Mouse (Mus musculus) forebrain, embryonic 14.5 days (tissue): Measurements from ENCODE around the gene A930004D18Rik. TPM values are rescaled to one million over a fixed set of nuclear protein-coding genes. Genes with fewer than 3 reads are reported as not detected.
A peak's percentile ranks its signal among the peaks of the same experiment; 100 is the strongest.

Experiments used
- ATAC-seq: fragments of 200-750 bp; cut with Nextera tagmentation; 2 replicates; pipeline ENCODE4 v1.8.0; 2017; ENCODE audit warnings: mild to moderate bottlenecking, moderate library complexity
- DNase-seq: peaks from one replicate; pipeline ENCODE4 v3.0.0-alpha.2; 2015; ENCODE audit warnings: low spot score
- H3K27ac ChIP-seq: fragments of 300-500 bp; sonication (generic); 2 replicates; pipeline ENCODE4 v1.5.1; 2014; ENCODE audit warnings: low read depth, mild to moderate bottlenecking, control low read depth, low read length, moderate library complexity
- H3K27me3 ChIP-seq: fragments of 300-500 bp; sonication (generic); replicated peaks from 2 replicates; pipeline ENCODE4 v1.6.1; 2014; ENCODE audit warnings: low read length, control low read depth, mixed read lengths; ENCODE audit not compliant: control insufficient read depth, insufficient read depth
- H3K36me3 ChIP-seq: fragments of 300-500 bp; sonication (generic); 2 replicates; pipeline ENCODE4 v1.6.1; 2014; ENCODE audit warnings: low read length, control low read depth; ENCODE audit not compliant: control insufficient read depth, insufficient read depth
- H3K4me1 ChIP-seq: fragments of 300-500 bp; sonication (generic); 2 replicates; pipeline ENCODE4 v1.6.1; 2014; ENCODE audit warnings: antibody characterized with exemption, low read length, control low read depth; ENCODE audit not compliant: control insufficient read depth, insufficient read depth
- H3K4me2 ChIP-seq: fragments of 300-500 bp; sonication (generic); 2 replicates; pipeline ENCODE4 v1.6.1; 2014; ENCODE audit warnings: mild to moderate bottlenecking, control low read depth, low read length
- H3K4me3 ChIP-seq: fragments of 300-500 bp; sonication (generic); 2 replicates; pipeline ENCODE4 v1.5.1; 2014; ENCODE audit warnings: low read depth, low read length, control low read depth
- H3K9ac ChIP-seq: fragments of 300-500 bp; sonication (generic); 2 replicates; pipeline ENCODE4 v1.6.1; 2014; ENCODE audit warnings: mild to moderate bottlenecking, low read length, control low read depth, moderate library complexity
- H3K9me3 ChIP-seq: fragments of 300-500 bp; sonication (generic); replicated peaks from 2 replicates; pipeline ENCODE4 v1.6.1; 2016; ENCODE audit warnings: low read length, control low read depth, mixed read lengths; ENCODE audit not compliant: control insufficient read depth
- WGBS: fragments of 180-500 bp; shearing (Covaris S2); extraction: QIAGEN DNeasy Blood & Tissue Kit; methylation state at CpG from one replicate; pipeline ENCODE4 v1.1.7; 2014; 5-methylcytosine and 5-hydroxymethylcytosine counted together
- polyA plus RNA-seq: library from polyadenylated mRNA; unstranded; fragments of >200 nt; fragmentation: Nextera tagmentation; extraction: Ambion mirVana; gene quantifications from 2 replicates; pipeline ENCODE4 v1.2.1, GENCODE M21; 2014

The A930004D18Rik gene
- polyA plus RNA-seq, 1 experiment from 2014 or later, result 11.7 TPM

DNA sequence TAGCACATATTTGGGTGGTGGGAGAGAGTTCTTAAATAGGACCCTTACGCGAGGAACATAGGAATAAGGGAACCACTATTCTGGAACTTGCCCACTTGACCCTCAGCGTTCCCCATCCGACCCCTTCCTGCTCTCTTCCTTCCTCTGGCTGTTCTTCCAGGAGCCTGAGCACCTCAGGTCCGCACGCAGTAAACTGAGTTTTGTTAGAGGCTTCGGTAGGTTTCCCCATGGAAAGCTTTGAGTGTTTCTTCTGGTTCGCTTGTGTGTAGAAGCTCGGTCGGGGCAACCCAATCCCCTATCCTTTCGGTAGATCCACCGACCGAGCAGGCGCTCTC is 11.8 kb downstream of the A930004D18Rik start:
- Histone ChIP-seq H3K4me3 (peak overlapping the region; percentile 63), H3K27me3 (no peaks in the 10 kb centered on the region), H3K4me1 (peaks cover 15% of the 10 kb centered on the region; the same call in 1 of the 2 replicates), H3K4me2 (peak overlapping the region; percentile 99), H3K27ac (peak overlapping the region; percentile 99), H3K9me3 (no peaks in the 10 kb centered on the region), H3K9ac (peak overlapping the region; percentile 94), H3K36me3 (no peaks in the 10 kb centered on the region)
- no peak for DNase-seq
- under 1% methylated on average over 14 of the region's 14 CpGs for WGBS
- ATAC-seq, result no peak

DNA sequence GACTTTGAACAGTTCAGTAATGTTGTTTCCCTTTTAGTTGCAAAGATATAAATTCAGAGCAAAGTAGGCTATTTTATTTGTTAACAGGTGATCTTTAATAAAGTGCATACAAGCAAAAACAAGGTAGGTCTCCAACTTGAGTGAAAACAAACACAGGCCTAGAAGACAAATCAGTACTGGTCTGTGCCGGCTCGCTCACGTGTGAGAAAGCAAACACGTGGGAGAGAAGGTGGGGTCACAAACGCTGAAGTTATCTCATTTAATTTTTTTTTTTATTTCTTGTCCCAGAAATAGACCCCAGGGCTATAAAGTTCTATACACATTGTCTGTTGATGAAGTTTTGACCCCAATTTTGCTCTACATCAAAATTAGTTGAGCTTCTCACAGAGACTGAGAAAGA is 12.4 kb downstream of the A930004D18Rik start:
- no peak for ATAC-seq
- Histone ChIP-seq H3K4me1 (peaks cover 13% of the 10 kb centered on the region; the same call in 1 of the 2 replicates), H3K4me2 (peak overlapping the region; percentile 99), H3K27ac (no peak overlapping the region), H3K4me3 (peak overlapping the region; percentile 63), H3K36me3 (no peaks in the 10 kb centered on the region), H3K9me3 (no peaks in the 10 kb centered on the region), H3K27me3 (no peaks in the 10 kb centered on the region), H3K9ac (peak overlapping the region; percentile 94; the same call in 1 of the 2 replicates)
- WGBS, result 8% methylated on average over 5 of the region's 5 CpGs
- peak; percentile 33 for DNase-seq

- H3K36me3 ChIP-seq, result no peaks in the 10 kb centered on the region
- DNase-seq (no peak), ATAC-seq (no peak)
- no peak overlapping the region for H3K9ac ChIP-seq
- 12% methylated on average over 1 of the region's 1 CpGs for WGBS
- no peaks in the 10 kb centered on the region for H3K9me3 ChIP-seq
- H3K27me3 ChIP-seq, result no peaks in the 10 kb centered on the region
- no peak overlapping the region for H3K4me2 ChIP-seq
- H3K4me3 ChIP-seq, result no peak overlapping the region
- H3K4me1 ChIP-seq, result peaks cover 7% of the 10 kb centered on the region; the same call in 1 of the 2 replicates
- H3K27ac ChIP-seq, result no peak overlapping the region
These were observed 14.7 kb downstream of the A930004D18Rik start for GRCm38 (mm10) chr2:18022886-18023285.

DNA sequence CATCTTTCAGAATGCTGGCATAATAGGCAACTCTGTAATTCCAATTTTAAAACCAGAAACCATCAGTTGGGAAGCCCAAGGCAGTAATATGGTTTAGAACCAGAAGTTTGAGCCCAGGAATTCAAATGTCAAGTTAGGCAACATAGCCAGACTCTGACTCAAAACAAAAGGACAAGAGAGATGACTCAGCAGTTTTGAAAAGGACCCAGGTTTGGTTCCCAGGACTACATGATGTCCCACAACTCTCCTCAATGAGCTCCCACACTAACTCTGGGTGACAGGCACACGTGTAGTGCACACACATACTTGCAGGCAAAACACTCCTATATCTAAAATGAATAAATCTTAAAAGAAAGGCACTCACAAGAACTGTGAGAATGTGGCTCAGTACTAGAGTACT is 18.4 kb downstream of the A930004D18Rik start:
- H3K4me3 ChIP-seq, result no peak overlapping the region
- no peak overlapping the region for H3K9ac ChIP-seq
- no peaks in the 10 kb centered on the region for H3K27me3 ChIP-seq
- no peak overlapping the region for H3K4me2 ChIP-seq
- no peak overlapping the region for H3K27ac ChIP-seq
- no peaks in the 10 kb centered on the region for H3K9me3 ChIP-seq
- 83% methylated on average over 1 of the region's 1 CpGs for WGBS
- H3K4me1 ChIP-seq, result no peaks in the 10 kb centered on the region
- H3K36me3 ChIP-seq, result no peaks in the 10 kb centered on the region
- DNase-seq (no peak), ATAC-seq (no peak)

DNA sequence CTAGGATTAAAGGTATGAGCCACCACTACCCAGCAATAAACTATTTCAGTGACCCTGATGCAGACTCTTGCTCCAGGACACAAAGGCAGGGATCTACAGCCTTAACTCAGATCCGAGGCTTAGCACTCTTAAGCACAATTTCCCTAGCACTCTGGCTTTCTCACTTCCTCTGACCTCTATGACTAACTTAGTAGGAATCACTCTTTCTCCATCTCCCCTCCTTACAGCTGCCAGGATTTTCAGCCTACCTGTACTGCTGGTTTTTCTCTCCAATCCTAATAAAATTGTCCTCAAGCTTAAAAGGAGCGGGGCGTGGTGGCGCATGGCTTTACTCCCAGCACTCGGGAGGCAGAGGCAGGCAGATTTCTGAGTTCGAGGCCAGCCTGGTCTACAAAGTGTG is 20.2 kb downstream of the A930004D18Rik start:
- Histone ChIP-seq H3K4me1 (no peaks in the 10 kb centered on the region), H3K4me2 (no peak overlapping the region), H3K27me3 (no peaks in the 10 kb centered on the region), H3K9ac (no peak overlapping the region), H3K4me3 (no peak overlapping the region), H3K9me3 (no peaks in the 10 kb centered on the region), H3K36me3 (no peaks in the 10 kb centered on the region), H3K27ac (no peak overlapping the region)
- DNase-seq, result no peak
- 92% methylated on average over 6 of the region's 6 CpGs for WGBS
- no peak for ATAC-seq

GRCm38 (mm10) chr2:18016639-18017038 is 20.9 kb downstream of the A930004D18Rik start:
- DNase-seq (no peak), ATAC-seq (no peak)
- WGBS, result 86% methylated on average over 1 of the region's 1 CpGs
- Histone ChIP-seq H3K4me2 (no peak overlapping the region), H3K4me3 (no peak overlapping the region), H3K9ac (no peak overlapping the region), H3K27me3 (no peaks in the 10 kb centered on the region), H3K4me1 (no peaks in the 10 kb centered on the region), H3K27ac (no peak overlapping the region), H3K36me3 (no peaks in the 10 kb centered on the region), H3K9me3 (no peaks in the 10 kb centered on the region)

DNA sequence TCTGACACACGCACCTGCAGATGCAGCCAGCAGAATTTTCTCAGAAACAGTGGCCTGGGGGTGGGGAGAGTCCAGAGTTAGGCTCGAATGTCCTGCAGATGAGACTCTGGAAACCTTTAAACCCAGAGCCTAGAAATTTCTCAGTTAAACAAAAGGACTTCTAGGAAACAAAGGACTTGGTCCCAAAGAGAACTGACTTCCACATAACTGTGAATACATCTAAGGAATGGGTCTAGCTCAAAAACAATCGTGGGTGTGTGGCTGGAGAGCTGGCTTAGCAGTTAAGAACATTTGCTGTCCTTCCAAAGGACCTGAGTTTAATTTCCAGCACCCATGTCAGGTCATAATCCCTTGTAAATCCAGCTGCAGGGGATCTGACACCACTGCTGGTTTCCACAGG is 22.0 kb downstream of the A930004D18Rik start:
- Histone ChIP-seq H3K36me3 (no peaks in the 10 kb centered on the region), H3K27ac (no peak overlapping the region), H3K27me3 (no peaks in the 10 kb centered on the region), H3K9me3 (no peaks in the 10 kb centered on the region), H3K4me1 (no peaks in the 10 kb centered on the region), H3K9ac (no peak overlapping the region), H3K4me2 (no peak overlapping the region), H3K4me3 (no peak overlapping the region)
- no peak for ATAC-seq
- 46% methylated on average over 3 of the region's 3 CpGs for WGBS
- DNase-seq, result no peak

- Histone ChIP-seq H3K4me2 (no peak overlapping the region), H3K4me1 (no peaks in the 10 kb centered on the region), H3K9ac (no peak overlapping the region), H3K4me3 (no peak overlapping the region), H3K27ac (no peak overlapping the region), H3K36me3 (no peaks in the 10 kb centered on the region), H3K27me3 (no peaks in the 10 kb centered on the region), H3K9me3 (no peaks in the 10 kb centered on the region)
- no peak for ATAC-seq
- no peak for DNase-seq
- WGBS, result 91% methylated on average over 3 of the region's 3 CpGs
These were observed 24.7 kb downstream of the A930004D18Rik start for GRCm38 (mm10) chr2:18012866-18013265.

- H3K4me2 ChIP-seq, result no peak overlapping the region
- DNase-seq (no peak), ATAC-seq (no peak; the same call in 1 of the 2 replicates)
- H3K36me3 ChIP-seq, result no peaks in the 10 kb centered on the region
- 86% methylated on average over 6 of the region's 6 CpGs for WGBS
- H3K27ac ChIP-seq, result no peak overlapping the region
- H3K4me1 ChIP-seq, result no peaks in the 10 kb centered on the region
- no peak overlapping the region for H3K4me3 ChIP-seq
- no peak overlapping the region for H3K9ac ChIP-seq
- H3K9me3 ChIP-seq, result no peaks in the 10 kb centered on the region
- H3K27me3 ChIP-seq, result no peaks in the 10 kb centered on the region
These were observed 26.3 kb downstream of the A930004D18Rik start for GRCm38 (mm10) chr2:18011226-18011625.
